Mouse (Mus musculus): ENCODE data around the gene Rapgef3.

- TF ChIP-seq CTCF (IDR thresholded peaks at IDR 0.05; ENCODE audit: low read depth) (no peak), EP300 (IDR thresholded peaks at IDR 0.05; ENCODE audit: low read depth) (no peak)
These were observed 14.4 kb upstream of the Rapgef3 start for GRCm38 (mm10) chr15:97781961-97782748.

Data from heart, postnatal 0 days (tissue).